Mouse (Mus musculus): ENCODE data around the gene Ddx41.
A peak's percentile ranks its signal among the peaks of the same experiment; 100 is the strongest.

Ddx41 gene

DNA sequence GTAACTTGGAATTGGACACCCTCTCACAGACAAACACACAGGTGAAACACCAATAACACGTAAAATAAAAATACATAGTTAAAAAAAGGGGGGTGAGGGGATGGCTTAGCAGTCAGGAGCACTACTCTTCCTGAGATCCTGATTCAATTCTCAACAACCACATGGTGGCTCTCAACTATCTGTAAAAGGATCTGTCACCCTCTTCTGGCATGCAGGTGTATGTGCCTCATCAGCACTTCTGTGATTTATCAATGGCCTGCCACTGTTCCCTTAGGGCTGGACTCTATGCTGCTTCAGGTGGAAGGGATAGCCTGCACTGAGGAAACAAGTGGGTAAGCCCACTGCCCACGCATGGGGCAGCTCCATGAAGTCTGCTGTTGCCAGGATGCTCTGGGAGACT, 4.5 kb upstream of the Ddx41 start:
- no peak for DNase-seq

DNA sequence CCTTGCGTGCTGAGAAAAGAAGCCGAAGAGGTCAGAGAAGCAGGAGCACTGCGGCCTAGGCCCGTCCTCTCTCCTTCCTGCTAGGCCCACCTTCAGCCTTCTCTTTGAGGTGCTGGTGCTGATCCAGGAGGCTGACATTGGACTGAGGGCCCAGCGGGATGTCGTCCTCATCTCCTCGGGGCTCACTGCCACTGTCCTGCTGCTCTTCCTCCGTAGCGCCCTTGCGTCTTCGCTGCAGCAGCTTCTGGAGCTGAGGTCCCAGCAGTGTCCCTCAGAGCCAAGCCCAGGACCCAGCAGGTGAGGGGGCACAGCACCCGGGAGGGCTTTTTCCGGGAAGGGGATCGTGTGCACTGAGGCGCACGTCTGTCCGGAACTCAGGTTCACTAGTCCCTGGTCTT, 663 bp downstream of the Ddx41 start:
- DNase-seq = no peak

DNA sequence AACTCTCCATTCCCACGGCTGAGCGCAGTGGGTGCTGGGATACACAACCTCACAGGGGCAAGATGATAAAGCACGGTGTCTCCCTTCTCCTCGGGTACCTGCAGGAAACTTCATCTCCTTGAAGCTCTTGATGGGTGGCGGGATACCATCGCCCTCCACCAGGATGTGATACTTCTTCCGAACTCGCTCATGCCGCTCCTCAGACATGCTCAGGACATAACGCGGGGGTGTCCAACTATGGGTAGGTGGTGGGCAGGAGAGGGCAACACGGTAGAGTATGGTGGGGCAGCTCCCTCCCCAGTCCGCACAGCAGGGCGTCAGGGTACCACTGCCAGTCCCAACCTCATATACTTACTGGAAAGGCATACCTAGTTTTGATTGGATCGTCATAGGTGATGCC, 1.3 kb downstream of the Ddx41 start:
- no peak for DNase-seq

DNA sequence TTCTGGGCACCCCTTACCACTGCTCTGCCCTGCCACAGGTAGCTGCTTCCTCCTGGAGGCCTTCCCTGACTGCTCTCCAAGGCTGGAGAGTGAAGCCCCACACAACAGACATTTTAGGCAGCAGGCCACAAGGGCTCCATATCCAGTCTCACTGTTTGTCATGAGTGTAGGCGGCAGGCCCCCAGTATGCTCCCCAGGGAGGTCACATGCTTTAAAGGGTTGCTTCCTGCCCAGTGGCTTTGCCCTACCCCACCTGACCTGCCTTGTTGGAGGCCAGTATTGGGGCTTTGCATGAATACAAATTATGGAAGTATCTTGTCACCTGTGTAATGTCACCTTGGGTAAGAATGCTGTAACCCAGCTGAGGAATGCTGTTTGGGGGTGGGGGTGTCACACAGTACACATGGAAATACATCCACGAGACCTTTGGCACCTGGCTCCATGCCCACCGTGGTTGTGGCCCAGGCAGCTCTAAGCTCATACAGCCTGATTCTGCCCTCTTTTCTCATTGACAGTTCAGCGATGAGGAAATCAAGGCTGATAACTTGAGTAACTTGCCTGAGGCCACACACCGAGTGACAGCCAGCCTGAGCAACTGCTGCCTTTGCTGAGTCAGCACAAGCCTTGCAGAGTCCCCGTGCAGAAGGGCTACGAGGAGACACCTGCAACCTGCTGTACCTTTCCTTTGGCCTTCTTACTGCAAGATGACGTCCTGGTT, 7.1 kb downstream of the Ddx41 start, which contains the start of gene Dok3:
Gene Dok3 (minus strand): TSS at position 99 of the 718 bp plus-strand sequence.
- DNase-seq = peak in 1 of 2 experiments; percentile 40

DNA sequence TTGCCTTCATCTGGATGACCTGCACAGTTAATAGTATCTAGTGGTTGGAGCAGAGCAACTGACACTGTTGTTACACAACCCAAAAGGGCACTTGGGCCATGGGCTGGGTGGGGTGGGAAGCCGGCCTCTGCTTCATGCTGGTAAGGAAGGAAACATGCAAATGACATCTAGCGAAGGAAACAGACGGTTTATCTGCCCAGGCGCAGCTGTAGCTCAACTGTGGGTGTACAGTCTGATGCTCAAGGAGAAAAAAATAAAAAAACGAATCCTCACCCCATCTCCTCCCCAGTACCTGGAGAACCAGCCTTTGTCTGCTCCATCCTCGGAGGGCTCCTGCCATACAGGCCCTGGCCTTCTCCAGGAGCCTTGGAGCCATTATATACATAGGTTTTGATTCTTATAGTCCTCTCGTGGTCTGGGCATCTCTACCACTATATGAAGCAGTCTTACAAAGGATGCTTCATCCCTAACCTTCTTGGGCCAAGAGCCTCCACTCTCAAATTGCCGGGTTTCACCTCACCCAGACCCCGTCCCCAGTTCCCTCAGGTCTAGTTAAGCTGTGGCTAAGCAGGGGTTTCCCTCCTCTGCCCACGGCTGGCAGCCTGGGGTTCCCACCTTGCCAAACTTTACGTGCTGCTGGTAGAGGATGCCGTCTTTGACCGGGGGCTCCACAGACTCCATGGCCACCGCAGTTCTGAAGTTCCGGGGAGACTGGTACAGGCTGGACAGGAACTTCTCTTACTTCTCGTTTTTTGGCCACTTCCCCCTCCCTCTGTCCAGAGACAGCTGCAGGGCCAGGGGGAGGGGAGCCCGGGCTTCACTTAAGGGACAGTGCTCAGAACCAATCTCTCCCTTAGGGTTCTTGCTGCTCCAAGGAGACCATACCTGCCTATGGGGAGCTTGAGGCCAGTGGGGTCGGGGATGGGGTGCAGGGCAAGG, 8.4 kb downstream of the Ddx41 start:
- peak in 1 of 2 experiments; percentile 42 for DNase-seq

DNA sequence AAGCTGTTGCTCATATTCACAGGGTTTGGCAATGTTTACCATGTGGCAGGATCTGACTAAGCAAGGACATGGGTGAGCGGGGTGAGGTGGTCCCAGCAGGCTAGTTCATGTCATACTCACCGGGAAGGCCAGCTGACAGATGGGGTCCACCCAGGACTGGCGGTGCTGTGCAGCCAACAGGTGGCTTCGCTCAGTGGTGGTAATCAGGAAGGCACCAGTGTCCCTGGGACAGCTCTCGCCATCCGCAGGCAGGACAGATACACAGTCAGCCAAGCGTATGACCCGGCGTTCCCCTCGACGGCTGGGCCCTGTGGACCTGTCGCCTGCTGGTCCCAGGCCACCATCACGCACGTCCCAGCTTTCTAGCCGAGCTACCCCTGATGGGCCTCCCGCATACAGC, 9.2 kb downstream of the Ddx41 start:
- no peak for DNase-seq

DNA sequence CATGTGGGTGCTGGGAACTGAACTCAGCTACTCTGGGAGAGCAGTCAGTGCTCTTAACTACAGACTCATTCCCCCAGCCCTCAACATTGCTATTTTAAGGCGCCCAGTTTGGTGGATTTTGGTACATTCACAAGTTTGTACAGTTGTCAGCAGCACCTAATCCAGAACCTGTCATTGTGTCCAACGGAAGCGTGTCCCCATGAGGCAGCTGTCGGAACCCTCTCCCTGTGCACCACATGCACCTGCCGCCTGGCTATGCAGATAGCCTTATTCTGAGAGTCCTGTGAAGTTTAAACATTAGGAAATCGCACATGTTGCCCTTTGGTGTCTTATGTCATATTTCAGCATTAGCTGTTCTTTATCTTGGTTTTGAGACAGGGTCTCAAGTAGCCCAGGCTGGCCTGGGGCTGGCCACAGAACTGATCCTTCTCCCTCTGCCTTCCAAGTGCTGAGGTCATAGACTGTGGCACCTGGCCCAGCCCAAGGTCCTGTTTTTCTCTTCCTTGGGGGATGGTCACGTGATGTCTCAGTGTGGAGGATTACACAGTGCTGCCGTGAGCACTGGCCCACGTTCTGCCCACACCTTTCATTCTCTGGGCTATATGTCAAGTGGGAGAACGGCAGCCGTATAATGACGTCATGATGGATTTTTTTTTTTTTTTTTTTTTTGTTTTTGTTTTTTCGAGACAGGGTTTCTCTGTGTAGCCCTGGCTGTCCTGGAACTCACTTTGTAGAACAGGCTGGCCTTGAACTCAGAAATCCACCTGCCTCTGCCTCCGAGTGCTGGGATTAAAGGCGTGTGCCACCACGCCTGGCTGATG, 10.5 kb downstream of the Ddx41 start:
- no peak for DNase-seq

DNA sequence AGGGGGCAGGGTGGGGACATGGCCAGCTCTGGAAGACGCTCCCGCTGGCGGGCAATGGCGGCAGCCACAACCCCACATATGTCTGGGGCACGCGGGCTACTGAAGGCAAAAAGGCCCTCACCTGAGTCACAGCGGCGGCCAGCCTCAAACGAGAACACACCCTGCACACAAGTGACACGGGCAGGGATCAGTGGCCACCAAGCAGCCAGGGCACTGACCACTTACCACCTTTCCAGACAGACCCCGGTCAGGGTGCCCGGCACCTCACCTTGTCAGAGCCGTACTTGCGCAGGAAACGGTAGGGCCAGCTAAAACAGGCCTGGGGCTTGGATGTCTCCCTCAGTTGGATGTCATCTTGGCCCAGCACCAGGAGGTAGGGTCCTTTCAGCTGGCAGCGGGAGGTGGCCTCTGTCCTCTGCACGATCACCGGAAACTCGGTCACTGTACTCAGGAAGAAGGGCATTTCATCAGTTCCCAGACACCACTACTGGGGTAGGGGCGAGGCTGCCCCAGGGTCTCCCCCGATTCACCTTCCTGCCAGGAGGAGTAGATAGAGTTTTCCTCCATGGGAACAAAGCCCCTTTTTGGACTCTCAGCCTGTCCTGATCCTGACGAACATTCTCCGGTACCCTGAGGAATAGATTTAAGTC, 12.4 kb downstream of the Ddx41 start:
- DNase-seq = no peak

DNA sequence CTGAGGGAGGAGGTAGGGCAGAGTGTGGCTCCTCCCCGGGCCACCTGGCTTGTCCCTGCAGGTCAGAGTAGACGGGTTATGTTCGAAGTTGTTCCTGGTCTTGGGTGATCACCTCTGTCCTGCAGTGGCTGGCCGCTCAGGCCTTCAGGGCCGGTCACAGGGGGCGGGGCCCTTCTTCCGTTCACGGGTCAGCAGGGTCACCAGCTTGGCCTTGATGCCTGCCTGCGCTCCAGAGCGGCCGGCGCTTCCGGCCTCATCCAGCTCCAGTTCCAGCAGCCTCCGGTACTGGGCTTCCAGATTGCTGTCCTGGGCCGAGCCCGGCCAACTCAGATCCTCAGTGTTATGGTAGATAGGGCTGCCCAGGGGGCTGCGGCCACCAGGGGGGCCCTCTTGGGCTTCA, 13.2 kb downstream of the Ddx41 start:
- DNase-seq = no peak

DNA sequence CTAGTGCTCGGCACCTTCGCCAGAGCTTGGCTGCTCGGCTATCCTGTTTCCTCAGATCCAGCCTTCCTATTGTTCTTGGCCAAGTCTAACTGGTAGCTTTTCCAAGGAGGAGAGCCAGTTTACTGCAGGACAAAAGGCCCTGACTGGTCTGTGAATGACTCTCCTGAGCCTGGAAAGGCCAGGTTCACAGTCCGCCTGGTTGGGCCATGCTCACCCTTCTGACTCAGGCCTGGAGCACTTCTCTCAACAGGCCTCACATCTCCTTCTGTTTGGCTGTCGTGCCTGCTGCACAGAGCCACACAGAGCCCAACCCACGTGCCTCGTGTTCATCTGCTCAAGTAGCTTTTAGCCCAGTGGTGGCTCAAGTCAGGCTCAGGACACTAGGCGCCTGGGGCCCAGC, 13.7 kb downstream of the Ddx41 start:
- no peak for DNase-seq

DNA sequence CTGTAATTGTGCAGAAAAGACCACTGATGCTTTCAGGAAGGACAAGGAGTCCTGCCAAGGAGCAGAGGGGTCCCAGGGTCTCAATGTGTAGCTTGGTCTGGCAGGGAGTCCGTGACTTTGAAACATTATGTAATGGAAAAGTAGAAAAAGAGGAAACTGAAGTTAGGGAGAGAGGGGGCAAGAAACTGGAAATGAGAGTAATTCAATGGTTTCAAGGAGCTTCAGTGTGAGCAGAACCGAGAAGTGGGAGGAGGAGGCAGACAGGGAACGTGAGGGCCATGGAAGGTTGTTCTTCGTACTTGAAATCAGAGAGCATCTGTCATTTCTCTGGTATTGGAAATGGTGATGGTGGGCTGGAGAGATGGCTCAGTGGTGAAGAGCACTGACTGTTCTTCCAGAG, 16.9 kb downstream of the Ddx41 start:
- DNase-seq = no peak

DNA sequence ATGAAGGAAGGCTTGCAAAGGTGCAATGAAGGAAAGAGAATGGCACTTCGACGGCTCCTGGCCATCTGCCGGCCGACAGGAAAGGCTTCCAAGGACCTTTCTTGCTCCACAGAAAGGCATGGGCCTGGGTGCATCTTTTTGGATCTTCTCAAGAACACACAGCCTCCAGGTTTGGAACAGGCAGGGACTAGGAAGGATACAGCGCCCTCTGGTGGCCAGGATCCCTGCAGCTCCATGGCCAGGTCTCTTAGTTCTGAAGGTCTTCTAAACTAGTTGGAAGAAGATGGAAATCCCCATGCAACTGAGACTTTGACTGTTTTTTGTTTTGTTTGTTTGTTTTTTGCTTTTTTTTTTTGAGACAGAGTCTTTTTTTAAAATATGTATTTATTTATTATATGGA, 19.5 kb downstream of the Ddx41 start:
- peak; percentile 80 for DNase-seq

DNA sequence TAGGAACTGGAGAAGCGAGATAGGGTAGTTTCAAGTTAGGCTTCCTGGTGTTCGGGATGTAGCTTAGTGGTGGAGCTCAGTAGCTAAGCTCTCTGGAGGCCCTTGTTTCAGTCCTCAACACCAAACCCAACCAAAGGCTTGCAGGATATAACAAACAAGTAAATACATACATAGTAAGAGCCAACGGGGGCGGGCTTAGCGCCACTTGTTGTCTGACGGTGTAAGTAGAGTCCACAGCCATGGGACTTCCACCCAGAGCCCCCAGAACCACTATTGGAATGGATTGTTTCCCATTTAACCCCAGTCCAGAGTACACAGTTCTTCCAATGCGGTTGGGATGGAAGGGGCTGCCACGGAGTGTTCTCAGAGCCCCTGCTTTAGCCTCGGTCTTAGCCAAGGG, 22.6 kb downstream of the Ddx41 start:
- DNase-seq = no peak

DNA sequence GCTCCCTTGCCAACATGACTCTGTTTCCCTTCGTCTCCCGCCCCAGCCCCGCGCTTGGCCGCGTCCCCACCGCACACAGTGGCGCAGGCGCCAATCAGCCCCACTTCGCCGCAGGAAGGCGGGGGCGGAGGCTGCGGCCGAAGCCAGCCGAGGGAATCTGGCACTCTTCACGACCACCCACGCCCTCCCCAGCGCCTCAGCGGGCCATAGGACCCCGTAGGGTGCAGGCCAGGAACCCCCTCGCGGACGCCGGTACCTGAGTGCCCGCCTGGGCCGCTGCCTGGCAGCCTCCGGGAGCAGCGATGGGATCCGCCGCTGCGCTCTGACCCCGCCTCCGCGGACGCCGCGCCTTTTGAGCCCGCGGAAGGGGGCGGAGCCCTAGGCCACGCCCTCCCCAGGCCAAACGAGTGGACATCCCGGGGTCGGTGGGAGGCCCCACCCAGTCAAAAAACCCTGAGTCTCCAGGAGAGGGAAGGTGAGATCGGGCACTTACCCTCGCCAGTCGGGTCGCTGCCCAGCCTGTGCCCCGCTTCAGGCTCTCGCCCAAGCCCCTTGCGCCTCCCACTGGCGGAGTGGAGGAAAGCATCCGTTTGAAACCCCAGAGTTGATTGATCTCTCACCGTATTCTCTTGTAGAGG, 23.2 kb downstream of the Ddx41 start, which contains the start of gene Pdlim7:
Gene Pdlim7 (minus strand): TSS at position 566 of the 638 bp plus-strand sequence.
- peak; percentile 87 to 90 for DNase-seq

DNA sequence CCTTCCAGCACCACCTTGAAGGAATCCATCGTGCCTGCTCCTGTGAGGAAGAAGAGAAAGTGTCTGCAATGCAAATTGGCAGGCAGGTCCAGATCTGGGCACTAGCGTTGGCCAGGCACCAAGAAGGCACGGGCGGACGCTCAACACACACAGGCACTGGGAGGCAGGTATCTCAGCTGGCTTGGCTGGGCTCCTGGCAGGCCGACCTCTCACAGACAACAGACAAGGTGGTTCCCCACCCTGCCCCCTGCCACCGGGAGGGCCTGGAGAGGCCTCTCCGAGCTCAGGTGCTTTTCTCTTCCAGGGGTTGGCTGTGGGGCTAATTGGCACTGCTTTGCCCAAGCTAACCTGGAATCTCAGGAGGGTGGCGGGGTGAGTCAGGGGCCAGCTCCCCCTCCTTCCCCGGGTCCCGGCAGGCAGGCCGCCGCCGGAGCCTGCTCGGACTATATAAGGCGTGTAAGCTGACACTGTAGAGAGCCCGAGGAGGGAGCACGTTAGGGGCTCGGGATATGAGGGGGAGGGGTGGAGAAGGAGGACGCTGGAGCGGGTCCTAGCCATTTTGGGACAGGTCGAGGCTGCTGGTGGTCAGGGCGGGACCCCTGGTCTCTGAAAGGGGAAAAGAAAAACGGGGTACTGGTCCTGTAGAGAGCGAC, 24.0 kb downstream of the Ddx41 start:
- DNase-seq = peak; percentile 55 to 64

DNA sequence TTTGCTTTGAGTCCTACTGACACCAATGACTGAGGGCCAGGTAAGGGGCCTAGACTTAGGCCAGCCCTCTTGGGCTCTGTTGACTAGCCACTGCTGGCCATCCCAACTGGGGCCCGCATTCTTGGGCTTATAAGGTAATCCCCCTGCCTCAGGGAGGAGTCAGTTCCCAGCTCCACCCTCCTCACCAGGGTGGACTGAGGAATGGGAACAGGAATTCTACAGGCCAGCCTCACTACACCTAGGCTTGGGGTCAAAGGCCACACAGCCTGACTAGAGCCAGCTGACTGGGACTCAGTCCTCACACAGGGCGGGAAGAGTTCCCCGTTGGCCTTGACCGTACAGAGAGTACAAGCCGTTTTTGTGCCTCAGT, 25.0 kb downstream of the Ddx41 start:
- DNase-seq = peak in 1 of 2 experiments; percentile 26

DNA sequence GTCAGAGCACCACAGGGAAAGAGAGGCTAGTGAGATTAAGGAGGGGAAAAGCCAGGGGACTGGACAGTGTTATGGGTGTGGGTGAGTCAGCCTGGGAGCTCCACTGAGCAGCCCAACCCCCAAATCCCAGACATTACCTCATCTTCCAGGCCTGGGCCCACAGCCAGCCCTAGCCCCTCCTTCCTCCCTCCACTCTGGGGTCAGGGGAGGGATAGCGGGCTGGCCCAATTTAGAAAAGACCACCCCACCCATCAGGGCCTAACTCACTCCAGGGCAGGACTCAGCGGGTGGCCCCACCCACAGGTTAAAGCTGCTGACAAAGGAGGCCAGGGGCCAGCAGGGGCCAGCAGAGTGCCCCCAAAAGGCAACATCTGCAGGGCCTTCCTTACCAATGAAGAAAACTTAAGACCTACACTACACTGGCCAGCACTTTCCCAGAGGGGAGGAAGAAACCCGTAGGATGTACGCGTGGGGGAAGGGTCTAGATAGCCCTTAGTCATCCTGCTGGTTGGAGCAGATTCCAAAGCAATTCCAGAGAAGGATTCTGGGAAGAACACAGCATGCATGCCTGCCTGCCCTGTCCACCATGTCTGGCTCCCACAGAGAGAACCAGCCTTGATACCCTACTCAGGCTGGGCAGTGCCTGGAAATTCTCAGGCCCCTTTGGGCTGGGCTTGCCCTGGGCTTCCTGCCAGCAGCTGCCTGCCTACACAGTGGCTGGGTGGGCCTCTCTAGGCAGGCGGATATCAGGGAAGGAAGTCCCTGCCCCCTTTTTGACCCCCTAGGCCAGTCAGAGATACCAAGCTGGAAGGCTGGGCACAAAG, 25.6 kb downstream of the Ddx41 start:
- DNase-seq = peak; percentile 86 to 90

DNA sequence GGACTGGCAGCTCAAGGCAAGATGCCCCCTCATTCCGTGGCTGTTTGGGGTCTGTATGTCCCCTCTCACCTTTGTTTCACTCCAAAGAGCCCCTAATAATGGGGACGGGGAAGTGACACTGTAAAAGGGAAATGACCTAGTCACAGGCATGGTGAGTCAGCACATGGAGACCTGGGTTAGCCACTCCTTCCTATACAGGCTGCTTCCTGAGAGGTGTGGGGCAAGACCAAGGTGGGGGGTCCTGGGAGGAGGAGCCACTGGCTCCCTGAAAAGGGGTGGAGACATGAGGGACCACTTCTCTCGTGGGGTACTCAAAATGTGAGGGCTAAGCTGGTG, 26.2 kb downstream of the Ddx41 start:
- peak in 1 of 2 experiments; percentile 39 for DNase-seq

DNA sequence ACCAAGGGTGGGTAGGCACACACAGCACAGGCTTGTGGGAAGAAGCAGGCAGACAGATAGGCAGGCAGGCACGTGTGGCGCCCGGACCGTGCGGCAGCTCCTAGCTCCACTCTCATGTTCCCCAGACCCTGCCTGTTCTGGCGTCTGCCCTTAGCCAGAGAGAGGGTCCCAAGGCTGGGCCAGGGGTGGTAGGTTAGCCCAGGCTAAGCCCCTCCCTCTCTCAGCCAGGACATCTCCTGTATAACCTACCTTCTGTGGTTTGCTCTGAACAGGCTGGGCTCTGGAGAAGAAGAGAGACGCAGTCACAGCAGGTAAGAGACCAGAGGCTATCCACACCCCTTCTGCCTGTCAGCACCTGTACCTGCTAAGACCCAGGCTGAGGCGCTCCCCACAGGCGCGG, 27.9 kb downstream of the Ddx41 start:
- no peak for DNase-seq

DNA sequence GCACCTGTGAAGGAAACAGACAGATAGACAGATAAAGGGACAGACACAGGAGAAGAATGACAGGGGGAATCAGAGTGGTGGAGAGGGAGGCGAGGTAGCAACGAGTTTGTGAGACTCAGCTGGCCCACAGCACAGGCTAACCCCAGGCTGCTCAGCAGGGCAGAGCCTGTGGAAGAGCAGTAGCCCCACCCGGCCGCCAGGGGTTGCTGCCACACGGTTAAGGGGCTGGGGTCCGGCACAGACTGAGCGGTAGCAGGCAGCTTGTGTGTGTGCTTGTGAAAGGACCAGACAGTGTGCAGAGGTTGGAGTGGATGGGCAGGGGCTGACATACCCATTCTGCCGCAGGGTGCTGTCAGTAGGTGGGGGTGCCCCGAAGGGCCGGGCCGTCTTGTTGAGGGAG, 28.6 kb downstream of the Ddx41 start:
- no peak for DNase-seq

DNA sequence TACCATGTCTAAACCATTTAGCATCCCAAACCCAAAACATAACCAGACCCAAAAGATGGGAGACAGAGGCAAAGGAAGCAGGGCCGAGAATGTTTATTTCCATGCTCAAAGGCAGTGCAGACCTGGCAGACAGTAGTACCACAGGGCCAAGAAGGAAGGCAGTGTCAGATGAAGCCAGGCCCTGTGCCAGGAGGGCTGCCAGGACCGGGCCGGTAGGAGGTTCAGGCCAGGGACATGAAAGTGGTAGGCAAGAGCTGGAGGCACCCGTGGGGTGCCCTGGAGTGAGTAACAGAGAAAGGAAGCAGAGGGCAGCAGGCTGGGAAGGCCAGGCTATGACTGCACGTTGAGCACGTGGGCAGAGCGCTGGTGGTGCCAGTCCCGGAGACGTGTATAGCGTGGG, 29.8 kb downstream of the Ddx41 start:
- DNase-seq = no peak

All from lung, adult 18-20 months (tissue).